Mouse (Mus musculus): Measurements from ENCODE around the gene D17H6S53E.

DNA sequence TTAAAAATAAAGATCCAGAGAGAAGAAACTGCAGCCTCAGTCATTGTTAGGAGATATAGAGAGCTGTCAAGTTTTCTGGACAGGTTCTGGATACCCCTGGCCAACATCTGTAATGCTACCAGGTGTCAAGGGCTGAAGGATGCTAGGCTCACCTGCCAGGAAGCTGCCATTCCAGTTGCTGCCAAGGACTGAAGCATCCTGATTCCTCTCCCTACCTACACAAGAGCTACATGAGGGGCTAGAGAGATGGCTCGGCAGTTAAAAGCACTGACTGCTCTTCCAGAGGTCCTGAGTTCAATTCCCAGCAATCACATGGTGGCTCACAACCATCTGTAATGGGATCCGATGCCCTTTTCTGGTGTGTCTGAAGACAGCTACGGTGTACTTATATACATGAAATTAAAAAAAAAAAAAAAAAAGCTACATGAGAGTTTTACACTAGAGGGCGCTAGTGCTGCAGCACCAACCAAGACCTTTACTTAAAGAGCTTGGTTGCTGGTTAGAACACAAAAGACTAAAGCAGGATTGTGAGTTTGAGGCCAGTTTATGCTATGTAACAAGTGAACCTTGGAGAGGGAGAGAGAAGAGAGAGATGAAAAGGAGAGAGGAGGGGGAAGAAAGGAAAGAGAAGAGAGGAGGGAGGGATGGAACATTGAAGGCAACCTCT lies 42.5 kb downstream of the D17H6S53E start:
- TF ChIP-seq EP300 (optimal IDR thresholded peaks at IDR 0.05) = no peak
- TF ChIP-seq CTCF (IDR thresholded peaks at IDR 0.05; ENCODE audit: low read depth) = peak; percentile 80

Measured in stomach, postnatal 0 days (tissue).